Mouse (Mus musculus): ENCODE data around the gene Nectin1. TPM values are rescaled to one million over a fixed set of nuclear protein-coding genes. Genes with fewer than 3 reads are reported as not detected.
A peak's percentile ranks its signal among the peaks of the same experiment; 100 is the strongest.

Gene Nectin1
- polyA plus RNA-seq, 1 experiment from 2014 or later = 4.7 TPM

GRCm38 (mm10) chr9:43755928-43756327 is 12.1 kb downstream of the Nectin1 start:
- Histone ChIP-seq H3K4me3 (ENCODE audit: low read depth, low read length) (no peak overlapping the region), H3K4me2 (replicated peaks; ENCODE audit: low read depth) (no peak overlapping the region), H3K36me3 (ENCODE audit: control insufficient read depth, insufficient read depth) (no peaks in the 10 kb centered on the region; the same call in 1 of the 2 replicates), H3K9ac (ENCODE audit: low read depth, low read length) (no peak overlapping the region), H3K27ac (ENCODE audit: low read depth, low read length) (0 out of 2 replicates have a peak overlapping the region, but pooled peaks have one; percentile 22), H3K9me3 (ENCODE audit: control insufficient read depth) (no peaks in the 10 kb centered on the region), H3K4me1 (replicated peaks; ENCODE audit: control insufficient read depth, insufficient read depth, low read length) (peaks cover 22% of the 10 kb centered on the region; the same call in 1 of the 2 replicates), H3K27me3 (replicated peaks; ENCODE audit: control insufficient read depth, insufficient read depth, low read length) (no peaks in the 10 kb centered on the region)
- 83% methylated on average over 2 of the region's 2 CpGs for WGBS
- TF ChIP-seq CTCF (IDR thresholded peaks at IDR 0.05; ENCODE audit: low read depth) = no peak
- ATAC-seq = peak; percentile 40

- Histone ChIP-seq H3K27ac (ENCODE audit: low read depth, low read length) (no peak overlapping the region), H3K4me3 (ENCODE audit: low read depth, low read length) (no peak overlapping the region), H3K4me2 (replicated peaks; ENCODE audit: low read depth) (no peak overlapping the region), H3K27me3 (replicated peaks; ENCODE audit: control insufficient read depth, insufficient read depth, low read length) (no peaks in the 10 kb centered on the region), H3K9me3 (ENCODE audit: control insufficient read depth) (no peaks in the 10 kb centered on the region), H3K9ac (ENCODE audit: low read depth, low read length) (no peak overlapping the region), H3K36me3 (ENCODE audit: control insufficient read depth, insufficient read depth) (no peaks in the 10 kb centered on the region; the same call in 1 of the 2 replicates), H3K4me1 (replicated peaks; ENCODE audit: control insufficient read depth, insufficient read depth, low read length) (peaks cover 29% of the 10 kb centered on the region)
- no peak for ATAC-seq
- WGBS = 64% methylated on average over 10 of the region's 10 CpGs
- TF ChIP-seq CTCF (IDR thresholded peaks at IDR 0.05; ENCODE audit: low read depth) = no peak
Observed at GRCm38 (mm10) chr9:43757225-43757624, 13.4 kb downstream of the Nectin1 start.

GRCm38 (mm10) chr9:43757972-43758965 is 14.5 kb downstream of the Nectin1 start:
- TF ChIP-seq CTCF (IDR thresholded peaks at IDR 0.05; ENCODE audit: low read depth) = peak; percentile 25; the same call in 1 of the 2 replicates
- Histone ChIP-seq H3K36me3 (ENCODE audit: control insufficient read depth, insufficient read depth) (no peaks in the 10 kb centered on the region; the same call in 1 of the 2 replicates), H3K4me1 (replicated peaks; ENCODE audit: control insufficient read depth, insufficient read depth, low read length) (peaks cover 29% of the 10 kb centered on the region), H3K9me3 (ENCODE audit: control insufficient read depth) (no peaks in the 10 kb centered on the region), H3K27me3 (replicated peaks; ENCODE audit: control insufficient read depth, insufficient read depth, low read length) (no peaks in the 10 kb centered on the region), H3K9ac (ENCODE audit: low read depth, low read length) (no peak overlapping the region), H3K4me3 (ENCODE audit: low read depth, low read length) (no peak overlapping the region), H3K4me2 (replicated peaks; ENCODE audit: low read depth) (no peak overlapping the region), H3K27ac (ENCODE audit: low read depth, low read length) (peak overlapping the region; percentile 64)
- 29% methylated on average over 5 of the region's 5 CpGs for WGBS
- no peak for ATAC-seq

- no peak for ATAC-seq
- 86% methylated on average over 12 of the region's 12 CpGs for WGBS
- no peaks in the 10 kb centered on the region for H3K27me3 ChIP-seq (replicated peaks; ENCODE audit: control insufficient read depth, insufficient read depth, low read length)
- H3K4me3 ChIP-seq (ENCODE audit: low read depth, low read length) = no peak overlapping the region
- H3K36me3 ChIP-seq (ENCODE audit: control insufficient read depth, insufficient read depth) = no peaks in the 10 kb centered on the region; the same call in 1 of the 2 replicates
- no peak overlapping the region for H3K9ac ChIP-seq (ENCODE audit: low read depth, low read length)
- H3K4me1 ChIP-seq (replicated peaks; ENCODE audit: control insufficient read depth, insufficient read depth, low read length) = peaks cover 27% of the 10 kb centered on the region
- TF ChIP-seq CTCF (IDR thresholded peaks at IDR 0.05; ENCODE audit: low read depth) = no peak
- no peaks in the 10 kb centered on the region for H3K9me3 ChIP-seq (ENCODE audit: control insufficient read depth)
- H3K4me2 ChIP-seq (replicated peaks; ENCODE audit: low read depth) = no peak overlapping the region
- H3K27ac ChIP-seq (ENCODE audit: low read depth, low read length) = no peak overlapping the region
Observed at GRCm38 (mm10) chr9:43760078-43760477, 16.3 kb downstream of the Nectin1 start.

- no peak overlapping the region for H3K27ac ChIP-seq (ENCODE audit: low read depth, low read length)
Observed at GRCm38 (mm10) chr9:43761181-43761820, 17.5 kb downstream of the Nectin1 start.

GRCm38 (mm10) chr9:43761941-43762340 is 18.2 kb downstream of the Nectin1 start:
- H3K4me3 ChIP-seq (ENCODE audit: low read depth, low read length) = no peak overlapping the region
- no peak overlapping the region for H3K9ac ChIP-seq (ENCODE audit: low read depth, low read length)
- H3K9me3 ChIP-seq (ENCODE audit: control insufficient read depth) = no peaks in the 10 kb centered on the region
- no peak for ATAC-seq
- no peak for TF ChIP-seq CTCF (IDR thresholded peaks at IDR 0.05; ENCODE audit: low read depth)
- H3K36me3 ChIP-seq (ENCODE audit: control insufficient read depth, insufficient read depth) = no peaks in the 10 kb centered on the region; the same call in 1 of the 2 replicates
- no peak overlapping the region for H3K27ac ChIP-seq (ENCODE audit: low read depth, low read length)
- WGBS = 46% methylated on average over 3 of the region's 3 CpGs
- peaks cover 23% of the 10 kb centered on the region for H3K4me1 ChIP-seq (replicated peaks; ENCODE audit: control insufficient read depth, insufficient read depth, low read length)
- no peak overlapping the region for H3K4me2 ChIP-seq (replicated peaks; ENCODE audit: low read depth)
- no peaks in the 10 kb centered on the region for H3K27me3 ChIP-seq (replicated peaks; ENCODE audit: control insufficient read depth, insufficient read depth, low read length)

More at GRCm38 (mm10) chr9:43761181-43761820, 17.5 kb downstream of the Nectin1 start:
- Histone ChIP-seq H3K9me3 (ENCODE audit: control insufficient read depth) (no peaks in the 10 kb centered on the region), H3K9ac (ENCODE audit: low read depth, low read length) (no peak overlapping the region), H3K36me3 (ENCODE audit: control insufficient read depth, insufficient read depth) (no peaks in the 10 kb centered on the region; the same call in 1 of the 2 replicates), H3K4me3 (ENCODE audit: low read depth, low read length) (no peak overlapping the region), H3K4me2 (replicated peaks; ENCODE audit: low read depth) (no peak overlapping the region), H3K4me1 (replicated peaks; ENCODE audit: control insufficient read depth, insufficient read depth, low read length) (peaks cover 23% of the 10 kb centered on the region), H3K27me3 (replicated peaks; ENCODE audit: control insufficient read depth, insufficient read depth, low read length) (no peaks in the 10 kb centered on the region)
- no peak for TF ChIP-seq CTCF (IDR thresholded peaks at IDR 0.05; ENCODE audit: low read depth)
- ATAC-seq = no peak
- 77% methylated on average over 5 of the region's 5 CpGs for WGBS
